Mouse (Mus musculus) MEL (cell line): ENCODE data around the gene Tmem131. TPM values are rescaled to one million over a fixed set of nuclear protein-coding genes. Genes with fewer than 3 reads are reported as not detected.

Experiments used
- DNase-seq: peaks from one replicate; pipeline ENCODE4 v3.0.0; 2011; ENCODE audit warnings: low read depth, low spot score
- H3K27ac ChIP-seq: 2 replicates; pipeline ENCODE4 v1.5.1; 2012; ENCODE audit warnings: low read depth, mild to moderate bottlenecking, control low read depth, low read length, moderate library complexity; ENCODE audit not compliant: control insufficient read depth
- H3K27me3 ChIP-seq, 2 experiments: fragments of 150-350 bp in 1 of 2; sonication (generic) in 1 of 2; 2 replicates each; pipeline ENCODE4 v1.6.1; 2012; ENCODE audit warnings: low read length in 2 of 2, mild to moderate bottlenecking in 2 of 2, improper control_type of control experiment in 1 of 2, moderate library complexity in 1 of 2; ENCODE audit not compliant: insufficient read depth in 2 of 2, control insufficient read depth in 1 of 2
- H3K36me3 ChIP-seq, 2 experiments: 2 replicates each; pipeline ENCODE4 v1.6.1; 2012 to 2014; ENCODE audit warnings: low read length in 2 of 2, improper control_type of control experiment in 1 of 2, inconsistent platforms in 1 of 2, mild to moderate bottlenecking in 1 of 2; ENCODE audit not compliant: insufficient read depth in 2 of 2, control insufficient read depth in 1 of 2
- H3K4me1 ChIP-seq, 2 experiments: fragments of 150-350 bp in 1 of 2; sonication (generic) in 1 of 2; 2 replicates each; pipeline ENCODE4 v1.6.1; 2012; ENCODE audit warnings: low read length in 2 of 2, improper control_type of control experiment in 1 of 2, mild to moderate bottlenecking in 1 of 2; ENCODE audit not compliant: insufficient read depth in 2 of 2, control insufficient read depth in 1 of 2
- H3K4me3 ChIP-seq, 2 experiments: fragments of 150-350 bp in 1 of 2; sonication (generic) in 1 of 2; 2 replicates each; pipeline ENCODE4 v1.5.1; 2012; ENCODE audit warnings: low read depth in 2 of 2, low read length in 2 of 2, mild to moderate bottlenecking in 2 of 2, moderate library complexity in 2 of 2, control low read depth in 1 of 2, improper control_type of control experiment in 1 of 2; ENCODE audit not compliant: control insufficient read depth in 1 of 2, insufficient read depth in 1 of 2
- H3K79me2 ChIP-seq: 2 replicates; pipeline ENCODE4 v1.6.1; 2012; ENCODE audit warnings: mild to moderate bottlenecking, low read length, moderate library complexity; ENCODE audit not compliant: control insufficient read depth, poor library complexity, insufficient read depth
- H3K9ac ChIP-seq: 2 replicates; pipeline ENCODE4 v1.6.1; 2012; ENCODE audit warnings: low read depth, mild to moderate bottlenecking, control low read depth, low read length, moderate library complexity; ENCODE audit not compliant: control insufficient read depth, poor library complexity, severe bottlenecking
- H3K9me3 ChIP-seq: fragments of 150-350 bp; sonication (generic); replicated peaks from 2 replicates; pipeline ENCODE4 v1.6.1; 2012; ENCODE audit warnings: mild to moderate bottlenecking, low read length, improper control_type of control experiment, moderate library complexity; ENCODE audit not compliant: insufficient read depth
- CHD1 ChIP-seq: IDR thresholded peaks from 2 replicates; pipeline ENCODE4 v1.6.1; 2012; ENCODE audit warnings: low read depth, mild to moderate bottlenecking, inconsistent platforms, low read length, improper control_type of control experiment
- GATA1 ChIP-seq: IDR thresholded peaks from 2 replicates; pipeline ENCODE4 v1.6.1; 2011; ENCODE audit warnings: low read depth, low read length, improper control_type of control experiment
- JUND ChIP-seq: IDR thresholded peaks from 2 replicates; pipeline ENCODE4 v1.6.1; 2011; ENCODE audit warnings: low read depth, mild to moderate bottlenecking, improper control_type of control experiment, low read length
- NELFE ChIP-seq: IDR thresholded peaks from 2 replicates; pipeline ENCODE4 v1.6.1; 2011; ENCODE audit warnings: low read depth, low read length, improper control_type of control experiment
- POLR2AphosphoS5 ChIP-seq: IDR thresholded peaks from 2 replicates; pipeline ENCODE4 v1.6.1; 2012; ENCODE audit warnings: low read depth, borderline replicate concordance, mild to moderate bottlenecking, inconsistent platforms, low read length, moderate library complexity, mixed read lengths
- SIN3A ChIP-seq: IDR thresholded peaks from 2 replicates; pipeline ENCODE4 v1.6.1; 2012; ENCODE audit warnings: low read length, improper control_type of control experiment, inconsistent platforms
- USF1 ChIP-seq: IDR thresholded peaks from 2 replicates; pipeline ENCODE4 v1.6.1; 2014; ENCODE audit warnings: low read depth, mild to moderate bottlenecking, inconsistent platforms, low read length, improper control_type of control experiment, moderate library complexity
- ZKSCAN1 ChIP-seq: IDR thresholded peaks from 2 replicates; pipeline ENCODE4 v1.6.1; 2012; ENCODE audit warnings: low read depth, mild to moderate bottlenecking, inconsistent platforms, low read length, improper control_type of control experiment, moderate library complexity
- ZNF384 ChIP-seq: IDR thresholded peaks from 2 replicates; pipeline ENCODE4 v1.6.1; 2012; ENCODE audit warnings: low read depth, mild to moderate bottlenecking, inconsistent platforms, low read length, improper control_type of control experiment
- polyA plus RNA-seq, 2 experiments: library from polyadenylated mRNA; stranded (reverse) in 1 of 2; unstranded in 1 of 2; fragments of >175 nt in 1 of 2; fragments of >200 nt in 1 of 2; gene quantifications; 2 replicates each; pipeline versions ENCODE4 v1.2.1 to v1.2.4; 2012; ENCODE audit warnings: low replicate concordance in 2 of 2, low read depth in 1 of 2; ENCODE audit not compliant: insufficient read length in 2 of 2, insufficient read depth in 1 of 2, missing spikeins in 1 of 2
- total RNA-seq: library from RNA; depleted of rRNA; stranded (reverse); fragments of 300-350 nt; gene quantifications from 2 replicates; pipeline ENCODE4 v1.2.3, GENCODE M21; 2012

Tmem131 gene
- total and polyA plus RNA-seq, 3 experiments: 11.4 to 196 (median 48.8) TPM

- H3K9me3 ChIP-seq: no peaks in the 10 kb centered on the region
- no peaks in the 10 kb centered on the region for H3K27me3 ChIP-seq
- DNase-seq: no peak
- no peak overlapping the region for H3K4me3 ChIP-seq
- peaks cover 5 to 36% of the 10 kb centered on the region in 2 experiments for H3K36me3 ChIP-seq
- peaks cover 57% of the 10 kb centered on the region for H3K79me2 ChIP-seq
- H3K27ac ChIP-seq: no peak overlapping the region
- TF ChIP-seq POLR2AphosphoS5 (no peak), ZKSCAN1 (no peak), USF1 (no peak), ZNF384 (no peak), SIN3A (no peak)
- H3K4me1 ChIP-seq: peaks cover 13 to 24% of the 10 kb centered on the region in 2 experiments
- no peak overlapping the region for H3K9ac ChIP-seq
Measured at GRCm38 (mm10) chr1:36928357-36929330, 14.8 kb downstream of the Tmem131 start.

- Histone ChIP-seq H3K9me3 (no peaks in the 10 kb centered on the region), H3K36me3 (peaks cover 5 to 41% of the 10 kb centered on the region in 2 experiments), H3K27ac (no peak overlapping the region), H3K27me3 (no peaks in the 10 kb centered on the region), H3K4me3 (no peak overlapping the region), H3K4me1 (peaks cover 16 to 33% of the 10 kb centered on the region in 2 experiments), H3K9ac (no peak overlapping the region), H3K79me2 (peaks cover 49% of the 10 kb centered on the region)
- no peak for DNase-seq
- TF ChIP-seq NELFE: no peak
- TF ChIP-seq JUND: no peak
- TF ChIP-seq POLR2AphosphoS5: no peak
- TF ChIP-seq CHD1: no peak
Measured at GRCm38 (mm10) chr1:36927569-36927968, 15.9 kb downstream of the Tmem131 start.

- H3K27ac ChIP-seq: no peak overlapping the region
- peaks cover 5 to 49% of the 10 kb centered on the region in 2 experiments for H3K36me3 ChIP-seq
- no peaks in the 10 kb centered on the region for H3K27me3 ChIP-seq
- no peak for TF ChIP-seq SIN3A
- 0 out of 2 replicates have a peak, but pooled peaks have one; percentile 10 for TF ChIP-seq GATA1
- peaks cover 46% of the 10 kb centered on the region for H3K79me2 ChIP-seq
- peaks cover 25 to 41% of the 10 kb centered on the region in 2 experiments for H3K4me1 ChIP-seq
- H3K9me3 ChIP-seq: no peaks in the 10 kb centered on the region
- DNase-seq: no peak
- H3K4me3 ChIP-seq: no peak overlapping the region
- H3K9ac ChIP-seq: no peak overlapping the region
Measured at GRCm38 (mm10) chr1:36926738-36927137, 16.7 kb downstream of the Tmem131 start.
